ENCODE assay signal across 1 mouse cellular context in genomic region chr2:84623428-84624119, GRCm38 (mm10).
TF ChIP-seq lines count a peak whose summit lies in the region.

No protein-coding gene starts in this region.

TF ChIP-seq in MEL, 35 proteins besides CTCF, POLR2A, EP300 and RAD21:
- TF ChIP-seq ZMIZ1 (IDR thresholded peaks at IDR 0.05; ENCODE audit: low read depth, low read length) (no peak), MAX (IDR thresholded peaks at IDR 0.05; ENCODE audit: low read length) (no peak), E2F4 (IDR thresholded peaks at IDR 0.05; ENCODE audit: borderline replicate concordance, low read depth, low read length) (no peak), POLR2AphosphoS5 (IDR thresholded peaks at IDR 0.05; ENCODE audit: borderline replicate concordance, low read depth, low read length) (no peak), MAZ (IDR thresholded peaks at IDR 0.05; ENCODE audit: low read depth, low read length) (no peak), ZC3H11A (IDR thresholded peaks at IDR 0.05; ENCODE audit: low read depth, low read length) (no peak), ZKSCAN1 (IDR thresholded peaks at IDR 0.05; ENCODE audit: low read depth, low read length) (no peak), ETS1 (IDR thresholded peaks at IDR 0.05; ENCODE audit: low read depth, low read length) (no peak), UBTF (IDR thresholded peaks at IDR 0.05; ENCODE audit: borderline replicate concordance, insufficient read depth, low read depth, low read length) (no peak), GABPA (IDR thresholded peaks at IDR 0.05; ENCODE audit: low read depth, low read length) (no peak)
